Mouse (Mus musculus) brain, adult 2 months (tissue): ENCODE results near the gene Dennd4c.

Experiments
- DNase-seq: peaks from one replicate; pipeline ENCODE4 v3.0.0; 2011; ENCODE audit warnings: low read depth, low spot score

Dennd4c gene

DNA sequence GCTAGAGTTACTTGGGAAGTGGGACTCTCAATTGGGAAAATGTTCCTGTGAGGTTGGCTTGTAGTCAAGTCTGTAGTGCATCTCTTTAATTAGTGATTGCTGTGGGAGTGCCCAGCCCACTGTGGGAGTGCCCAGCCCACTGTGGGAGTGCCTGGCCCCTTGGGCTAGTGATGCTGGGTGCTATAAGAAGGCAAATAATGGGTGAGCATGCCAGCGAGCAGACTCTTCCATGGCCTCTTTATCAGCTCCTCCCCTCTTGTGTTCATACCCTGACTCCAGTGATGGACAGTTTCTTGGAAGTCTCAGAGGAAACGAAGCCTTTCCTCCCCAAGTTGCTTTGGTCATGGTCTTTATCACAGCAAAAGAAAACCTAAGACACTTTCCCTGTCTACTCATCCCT is 134.1 kb downstream of the Dennd4c start:
- DNase-seq = no peak

GRCm38 (mm10) chr4:86884945-86885344 is 136.6 kb downstream of the Dennd4c start:
- peak; percentile 20 for DNase-seq

GRCm38 (mm10) chr4:86885790-86886159 is 137.4 kb downstream of the Dennd4c start:
- no peak for DNase-seq

- DNase-seq = no peak
Measured at GRCm38 (mm10) chr4:86886160-86886878, 138.0 kb downstream of the Dennd4c start.

- no peak for DNase-seq
Measured at GRCm38 (mm10) chr4:86887879-86888278, 139.5 kb downstream of the Dennd4c start.

GRCm38 (mm10) chr4:86897411-86897810 is 149.1 kb downstream of the Dennd4c start:
- no peak for DNase-seq

DNA sequence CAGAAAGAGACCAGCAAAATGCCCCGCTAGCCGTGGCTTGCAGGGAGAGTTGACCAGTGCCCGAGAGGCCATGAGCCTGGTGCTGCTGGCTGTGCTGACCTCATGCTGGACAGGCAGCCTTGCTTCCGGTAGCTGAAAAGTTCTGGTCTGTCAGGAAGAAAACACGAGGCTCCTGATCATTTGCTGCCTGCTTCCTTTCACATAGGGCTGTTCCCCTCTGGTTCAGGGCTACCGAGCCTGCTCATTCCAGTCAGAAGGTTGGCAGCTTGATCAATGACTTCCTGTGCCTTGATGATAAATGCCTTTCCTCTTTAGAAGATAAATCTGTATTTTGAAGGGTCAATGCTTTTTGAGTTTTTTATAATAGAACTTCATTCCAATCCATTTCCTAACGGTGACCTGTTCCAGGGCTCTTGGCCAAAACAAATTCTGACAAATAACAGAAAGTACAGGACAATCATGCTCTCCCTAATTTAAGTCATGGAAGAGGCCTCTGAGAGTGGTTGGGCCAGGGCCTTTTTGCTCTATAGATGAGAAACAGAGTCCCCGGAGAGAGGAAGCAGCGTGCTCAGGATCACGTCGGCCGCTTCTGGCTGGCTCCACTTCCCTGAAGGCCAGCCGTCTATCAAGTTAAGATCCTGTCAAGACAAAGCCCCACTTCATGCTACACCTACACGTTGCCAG is 150.6 kb downstream of the Dennd4c start:
- DNase-seq = no peak
